Mouse (Mus musculus): ENCODE results near the gene Phkb.

Phkb gene

GRCm38 (mm10) chr8:85944820-85945219 lies 104.1 kb downstream of the Phkb start:
- no peak for DNase-seq (ENCODE audit: low read depth)

GRCm38 (mm10) chr8:85958391-85958790 lies 117.6 kb downstream of the Phkb start:
- DNase-seq (ENCODE audit: low read depth) = peak; percentile 67

GRCm38 (mm10) chr8:85959880-85960279 lies 119.1 kb downstream of the Phkb start:
- DNase-seq (ENCODE audit: low read depth) = no peak

- DNase-seq (ENCODE audit: low read depth) = no peak
Measured at GRCm38 (mm10) chr8:85977588-85978077, 136.9 kb downstream of the Phkb start.

- no peak for DNase-seq (ENCODE audit: low read depth)
Measured at GRCm38 (mm10) chr8:85992911-85993310, 152.2 kb downstream of the Phkb start.

- no peak for DNase-seq (ENCODE audit: low read depth)
Measured at GRCm38 (mm10) chr8:85993661-85994060, 152.9 kb downstream of the Phkb start.

- no peak for DNase-seq (ENCODE audit: low read depth)
Measured at GRCm38 (mm10) chr8:85995971-85996370, 155.2 kb downstream of the Phkb start.

- no peak for DNase-seq (ENCODE audit: low read depth)
Measured at GRCm38 (mm10) chr8:86006485-86006884, 165.7 kb downstream of the Phkb start.

- no peak for DNase-seq (ENCODE audit: low read depth)
Measured at GRCm38 (mm10) chr8:86016806-86017205, 176.0 kb downstream of the Phkb start.

- no peak for DNase-seq (ENCODE audit: low read depth)
Measured at GRCm38 (mm10) chr8:86028646-86029312, 188.0 kb downstream of the Phkb start.

- DNase-seq (ENCODE audit: low read depth) = no peak
Measured at GRCm38 (mm10) chr8:86029451-86029850, 188.7 kb downstream of the Phkb start.

- no peak for DNase-seq (ENCODE audit: low read depth)
Measured at GRCm38 (mm10) chr8:86034662-86035365, 194.1 kb downstream of the Phkb start.

- DNase-seq (ENCODE audit: low read depth) = no peak
Measured at GRCm38 (mm10) chr8:86035371-86035770, 194.6 kb downstream of the Phkb start.

GRCm38 (mm10) chr8:86038462-86038861 lies 197.7 kb downstream of the Phkb start:
- no peak for DNase-seq (ENCODE audit: low read depth)

GRCm38 (mm10) chr8:86042049-86042448 lies 201.3 kb downstream of the Phkb start:
- DNase-seq (ENCODE audit: low read depth) = no peak

- no peak for DNase-seq (ENCODE audit: low read depth)
Measured at GRCm38 (mm10) chr8:86050882-86051281, 210.1 kb downstream of the Phkb start.

- no peak for DNase-seq (ENCODE audit: low read depth)
Measured at GRCm38 (mm10) chr8:86052003-86052402, 211.2 kb downstream of the Phkb start.

- no peak for DNase-seq (ENCODE audit: low read depth)
Measured at GRCm38 (mm10) chr8:86058618-86059017, 217.9 kb downstream of the Phkb start.

- no peak for DNase-seq (ENCODE audit: low read depth)
Measured at GRCm38 (mm10) chr8:86059130-86059529, 218.4 kb downstream of the Phkb start.

- no peak for DNase-seq (ENCODE audit: low read depth)
Measured at GRCm38 (mm10) chr8:86063411-86063810, 222.7 kb downstream of the Phkb start.

- no peak for DNase-seq (ENCODE audit: low read depth)
Measured at GRCm38 (mm10) chr8:86079433-86079832, 238.7 kb downstream of the Phkb start.

GRCm38 (mm10) chr8:86083346-86083745 lies 242.6 kb downstream of the Phkb start:
- DNase-seq (ENCODE audit: low read depth) = no peak

- DNase-seq (ENCODE audit: low read depth) = no peak
Measured at GRCm38 (mm10) chr8:86086791-86087190, 246.0 kb downstream of the Phkb start.

GRCm38 (mm10) chr8:86087468-86087867 lies 246.7 kb downstream of the Phkb start:
- no peak for DNase-seq (ENCODE audit: low read depth)
